Mouse (Mus musculus) neural tube, embryonic 12.5 days (tissue): ENCODE measurements around the gene Map2k5. TPM values are rescaled to one million over a fixed set of nuclear protein-coding genes. Genes with fewer than 3 reads are reported as not detected.

ENCODE experiments used
- ATAC-seq: fragments of 200-750 bp; cut with Nextera tagmentation; 2 replicates; pipeline ENCODE4 v1.8.0; 2017; ENCODE audit warnings: low read depth, mild to moderate bottlenecking, moderate TSS enrichment, moderate library complexity; ENCODE audit not compliant: low FRiP score
- H3K27ac ChIP-seq: fragments of 300-500 bp; sonication (generic); 2 replicates; pipeline ENCODE4 v1.5.1; 2016
- H3K27me3 ChIP-seq: fragments of 300-500 bp; sonication (generic); replicated peaks from 2 replicates; pipeline ENCODE4 v1.6.1; 2016; ENCODE audit warnings: mild to moderate bottlenecking
- H3K36me3 ChIP-seq: fragments of 300-500 bp; sonication (generic); 2 replicates; pipeline ENCODE4 v1.6.1; 2016; ENCODE audit warnings: mild to moderate bottlenecking
- H3K4me1 ChIP-seq: fragments of 300-500 bp; sonication (generic); 2 replicates; pipeline ENCODE4 v1.6.1; 2016
- H3K4me2 ChIP-seq: fragments of 300-500 bp; sonication (generic); replicated peaks from 2 replicates; pipeline ENCODE4 v1.6.1; 2016; ENCODE audit warnings: mild to moderate bottlenecking
- H3K4me3 ChIP-seq: fragments of 300-500 bp; sonication (generic); 2 replicates; pipeline ENCODE4 v1.5.1; 2016
- H3K9ac ChIP-seq: fragments of 300-500 bp; sonication (generic); 2 replicates; pipeline ENCODE4 v1.6.1; 2016; ENCODE audit warnings: mild to moderate bottlenecking
- H3K9me3 ChIP-seq: fragments of 300-500 bp; sonication (generic); 2 replicates; pipeline ENCODE4 v1.6.1; 2016; ENCODE audit warnings: mild to moderate bottlenecking
- WGBS: fragments of 180-500 bp; shearing (Covaris S2); methylation state at CpG from one replicate; pipeline ENCODE4 v1.1.7; 2016; 5-methylcytosine and 5-hydroxymethylcytosine counted together
- polyA plus RNA-seq: library from polyadenylated mRNA; unstranded; fragments of >200 nt; fragmentation: Nextera tagmentation; extraction: Ambion mirVana; gene quantifications from 2 replicates; pipeline ENCODE4 v1.2.1, GENCODE M21; 2016

Gene Map2k5
- polyA plus RNA-seq, 1 experiment from 2014 or later: 45.9 TPM

- Histone ChIP-seq H3K27me3 (no peaks in the 10 kb centered on the region), H3K4me1 (peaks cover 15% of the 10 kb centered on the region; the same call in 1 of the 2 replicates), H3K4me2 (no peak overlapping the region), H3K9me3 (no peaks in the 10 kb centered on the region), H3K36me3 (peaks cover 20% of the 10 kb centered on the region), H3K4me3 (no peak overlapping the region), H3K27ac (0 out of 2 replicates have a peak overlapping the region, but pooled peaks have one; percentile 7), H3K9ac (no peak overlapping the region)
- no peak for ATAC-seq
- 65% methylated on average over 6 of the region's 6 CpGs for WGBS
Observed at GRCm38 (mm10) chr9:63338716-63339115, 39.0 kb downstream of the Map2k5 start.

DNA sequence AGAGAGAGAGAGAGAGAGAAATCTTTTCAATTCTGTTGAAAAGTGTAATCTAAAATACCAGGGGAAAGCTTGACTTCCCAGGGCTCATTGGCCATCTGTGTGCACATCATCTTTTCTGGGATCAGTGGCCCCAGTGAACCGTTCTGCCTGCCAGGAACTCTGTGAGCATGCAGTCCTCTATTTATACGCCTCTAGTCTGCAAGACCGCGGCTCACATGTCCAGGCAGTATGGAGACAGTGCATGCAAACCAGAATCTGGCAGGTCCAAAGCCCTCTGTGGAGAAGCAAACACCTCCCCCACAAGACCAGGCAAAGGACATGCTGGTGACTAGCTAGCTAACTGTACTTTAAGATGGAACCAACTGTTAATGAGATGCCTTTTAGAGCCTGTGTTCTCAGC lies 41.9 kb downstream of the Map2k5 start:
- Histone ChIP-seq H3K9ac (no peak overlapping the region), H3K4me3 (no peak overlapping the region), H3K4me1 (peaks cover 15% of the 10 kb centered on the region; the same call in 1 of the 2 replicates), H3K27ac (no peak overlapping the region), H3K9me3 (no peaks in the 10 kb centered on the region), H3K36me3 (peaks cover 25% of the 10 kb centered on the region), H3K27me3 (no peaks in the 10 kb centered on the region), H3K4me2 (no peak overlapping the region)
- no peak for ATAC-seq
- WGBS: 93% methylated on average over 4 of the region's 4 CpGs

GRCm38 (mm10) chr9:63333074-63333473 lies 44.6 kb downstream of the Map2k5 start:
- 95% methylated on average over 2 of the region's 2 CpGs for WGBS
- Histone ChIP-seq H3K27me3 (no peaks in the 10 kb centered on the region), H3K9ac (no peak overlapping the region), H3K4me2 (no peak overlapping the region), H3K36me3 (peaks cover 25% of the 10 kb centered on the region), H3K27ac (no peak overlapping the region), H3K4me1 (no peaks in the 10 kb centered on the region), H3K4me3 (no peak overlapping the region), H3K9me3 (no peaks in the 10 kb centered on the region)
- ATAC-seq: no peak

DNA sequence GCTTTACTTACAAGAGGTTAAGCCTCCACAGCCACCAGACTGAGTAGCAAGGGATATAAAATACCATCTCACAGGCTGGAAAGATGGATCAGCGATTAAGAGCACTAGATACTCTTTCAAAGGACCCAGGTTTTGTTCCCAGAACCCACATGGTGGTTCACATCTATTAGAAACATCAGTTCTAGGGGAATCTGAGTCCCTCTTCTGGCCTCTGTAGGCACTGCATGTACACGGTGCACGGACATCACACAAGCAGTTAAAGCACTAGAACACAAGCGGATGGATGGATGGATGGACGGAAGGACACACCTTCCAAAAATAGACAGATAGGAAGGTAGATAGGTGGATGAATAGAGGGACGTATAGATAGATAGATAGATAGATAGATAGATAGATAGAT lies 46.5 kb downstream of the Map2k5 start:
- WGBS: 97% methylated on average over 6 of the region's 6 CpGs

GRCm38 (mm10) chr9:63328958-63329685 lies 48.6 kb downstream of the Map2k5 start:
- ATAC-seq: no peak
- no peak overlapping the region for H3K27ac ChIP-seq
- no peak overlapping the region for H3K9ac ChIP-seq
- no peak overlapping the region for H3K4me2 ChIP-seq
- H3K27me3 ChIP-seq: no peaks in the 10 kb centered on the region
- H3K36me3 ChIP-seq: peaks cover 15% of the 10 kb centered on the region
- H3K4me1 ChIP-seq: no peaks in the 10 kb centered on the region
- WGBS: 60% methylated on average over 15 of the region's 15 CpGs
- no peaks in the 10 kb centered on the region for H3K9me3 ChIP-seq
- no peak overlapping the region for H3K4me3 ChIP-seq

More for the DNA sequence above, 46.5 kb downstream of the Map2k5 start:
- ATAC-seq: no peak
- H3K9ac ChIP-seq: no peak overlapping the region
- no peaks in the 10 kb centered on the region for H3K9me3 ChIP-seq
- H3K36me3 ChIP-seq: peaks cover 19% of the 10 kb centered on the region
- H3K4me3 ChIP-seq: no peak overlapping the region
- H3K4me2 ChIP-seq: no peak overlapping the region
- H3K27me3 ChIP-seq: no peaks in the 10 kb centered on the region
- H3K4me1 ChIP-seq: no peaks in the 10 kb centered on the region
- H3K27ac ChIP-seq: no peak overlapping the region

GRCm38 (mm10) chr9:63315231-63315630 lies 62.5 kb downstream of the Map2k5 start:
- Histone ChIP-seq H3K9me3 (no peaks in the 10 kb centered on the region), H3K9ac (no peak overlapping the region), H3K36me3 (peaks cover 4% of the 10 kb centered on the region; the same call in 1 of the 2 replicates), H3K4me3 (no peak overlapping the region), H3K27me3 (no peaks in the 10 kb centered on the region), H3K27ac (no peak overlapping the region), H3K4me2 (no peak overlapping the region), H3K4me1 (no peaks in the 10 kb centered on the region)
- no peak for ATAC-seq

DNA sequence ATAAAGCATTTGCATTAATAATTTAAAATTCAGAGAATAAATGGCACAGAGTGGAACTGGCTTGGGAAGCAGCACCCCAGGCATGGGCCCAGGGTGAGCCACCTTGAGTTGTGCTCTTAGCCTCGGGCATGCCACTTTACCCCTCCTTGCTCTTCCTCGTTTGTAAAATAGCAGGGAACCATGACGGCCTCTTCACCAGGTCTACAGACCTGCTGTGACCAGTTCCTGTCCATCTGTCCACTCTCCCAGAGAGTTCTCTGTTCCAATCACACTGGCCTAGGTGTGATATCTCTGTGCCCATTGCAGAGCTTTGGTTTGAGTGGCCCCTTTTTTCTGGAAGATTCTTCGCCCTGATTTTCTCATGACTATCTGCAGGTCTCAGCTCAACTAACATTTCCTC lies 63.6 kb downstream of the Map2k5 start:
- Histone ChIP-seq H3K27ac (no peak overlapping the region), H3K4me2 (no peak overlapping the region), H3K4me1 (peaks cover 5% of the 10 kb centered on the region), H3K36me3 (no peaks in the 10 kb centered on the region), H3K4me3 (no peak overlapping the region), H3K27me3 (no peaks in the 10 kb centered on the region), H3K9ac (no peak overlapping the region), H3K9me3 (no peaks in the 10 kb centered on the region)
- no peak for ATAC-seq
- WGBS: 75% methylated on average over 4 of the region's 4 CpGs

DNA sequence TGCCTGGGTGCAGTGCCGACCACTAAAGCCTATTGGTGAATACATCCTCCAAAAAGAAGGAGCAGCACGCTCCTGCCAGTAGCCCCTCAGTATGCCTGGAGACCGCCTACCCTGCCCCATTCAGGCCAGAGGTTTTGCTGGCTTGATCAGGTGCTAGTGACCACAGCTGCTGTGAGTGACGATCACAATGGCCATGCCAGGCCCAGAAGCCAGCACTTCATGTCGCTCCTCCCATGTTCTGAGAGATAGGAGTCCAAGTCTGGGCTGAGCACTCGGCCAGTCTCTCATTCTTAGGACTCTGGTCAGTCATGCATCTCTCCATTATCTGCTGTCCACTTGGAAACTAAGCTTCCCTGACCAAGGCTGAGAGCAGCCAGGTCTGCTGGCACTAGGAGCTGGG lies 67.7 kb downstream of the Map2k5 start:
- H3K27ac ChIP-seq: no peak overlapping the region
- no peaks in the 10 kb centered on the region for H3K27me3 ChIP-seq
- peaks cover 3% of the 10 kb centered on the region; the same call in 1 of the 2 replicates for H3K36me3 ChIP-seq
- no peak for ATAC-seq
- H3K4me1 ChIP-seq: peaks cover 15% of the 10 kb centered on the region
- no peak overlapping the region for H3K9ac ChIP-seq
- no peaks in the 10 kb centered on the region for H3K9me3 ChIP-seq
- no peak overlapping the region for H3K4me2 ChIP-seq
- no peak overlapping the region for H3K4me3 ChIP-seq
- 87% methylated on average over 6 of the region's 6 CpGs for WGBS

GRCm38 (mm10) chr9:63309008-63309407 lies 68.7 kb downstream of the Map2k5 start:
- Histone ChIP-seq H3K27me3 (no peaks in the 10 kb centered on the region), H3K27ac (no peak overlapping the region), H3K36me3 (peaks cover 3% of the 10 kb centered on the region; the same call in 1 of the 2 replicates), H3K4me3 (no peak overlapping the region), H3K9me3 (no peaks in the 10 kb centered on the region), H3K4me1 (peaks cover 15% of the 10 kb centered on the region), H3K9ac (no peak overlapping the region), H3K4me2 (no peak overlapping the region)
- no peak for ATAC-seq
- WGBS: 34% methylated on average over 5 of the region's 5 CpGs

- Histone ChIP-seq H3K36me3 (peaks cover 3% of the 10 kb centered on the region; the same call in 1 of the 2 replicates), H3K4me2 (no peak overlapping the region), H3K27me3 (no peaks in the 10 kb centered on the region), H3K9me3 (no peaks in the 10 kb centered on the region), H3K4me3 (no peak overlapping the region), H3K27ac (no peak overlapping the region), H3K4me1 (peaks cover 15% of the 10 kb centered on the region), H3K9ac (no peak overlapping the region)
- ATAC-seq: no peak
- 61% methylated on average over 4 of the region's 4 CpGs for WGBS
Observed at GRCm38 (mm10) chr9:63308441-63308840, 69.3 kb downstream of the Map2k5 start.

GRCm38 (mm10) chr9:63302511-63302910 lies 75.2 kb downstream of the Map2k5 start:
- Histone ChIP-seq H3K4me2 (no peak overlapping the region), H3K9me3 (no peaks in the 10 kb centered on the region), H3K9ac (no peak overlapping the region), H3K27me3 (no peaks in the 10 kb centered on the region), H3K4me1 (no peaks in the 10 kb centered on the region), H3K36me3 (peaks cover 3% of the 10 kb centered on the region; the same call in 1 of the 2 replicates), H3K4me3 (no peak overlapping the region), H3K27ac (no peak overlapping the region)
- no peak for ATAC-seq
- WGBS: 88% methylated on average over 4 of the region's 4 CpGs

DNA sequence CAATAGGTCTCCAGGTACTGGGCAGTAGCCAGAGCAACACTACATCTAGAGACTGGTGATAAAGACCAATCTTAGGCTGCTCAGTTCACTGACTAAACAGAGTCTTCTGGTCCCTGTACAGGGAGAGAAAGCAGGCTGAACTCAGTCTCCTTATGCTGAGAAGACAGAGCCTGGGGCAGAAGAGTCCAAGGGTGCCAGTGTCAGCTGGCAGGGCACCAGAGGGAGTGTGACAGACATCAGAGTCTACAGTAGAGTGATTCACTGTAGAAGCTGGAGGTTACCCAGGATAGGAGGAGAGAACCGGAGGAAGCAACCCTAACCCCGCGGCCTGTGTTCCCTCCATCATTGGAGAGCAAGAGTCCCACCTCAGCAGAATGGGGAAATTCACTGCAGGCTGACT lies 79.0 kb downstream of the Map2k5 start:
- Histone ChIP-seq H3K4me3 (no peak overlapping the region), H3K4me1 (peaks cover 18% of the 10 kb centered on the region; the same call in 1 of the 2 replicates), H3K36me3 (no peaks in the 10 kb centered on the region), H3K9me3 (no peaks in the 10 kb centered on the region), H3K27ac (no peak overlapping the region), H3K27me3 (no peaks in the 10 kb centered on the region), H3K9ac (no peak overlapping the region), H3K4me2 (no peak overlapping the region)
- WGBS: 98% methylated on average over 3 of the region's 3 CpGs
- ATAC-seq: no peak

DNA sequence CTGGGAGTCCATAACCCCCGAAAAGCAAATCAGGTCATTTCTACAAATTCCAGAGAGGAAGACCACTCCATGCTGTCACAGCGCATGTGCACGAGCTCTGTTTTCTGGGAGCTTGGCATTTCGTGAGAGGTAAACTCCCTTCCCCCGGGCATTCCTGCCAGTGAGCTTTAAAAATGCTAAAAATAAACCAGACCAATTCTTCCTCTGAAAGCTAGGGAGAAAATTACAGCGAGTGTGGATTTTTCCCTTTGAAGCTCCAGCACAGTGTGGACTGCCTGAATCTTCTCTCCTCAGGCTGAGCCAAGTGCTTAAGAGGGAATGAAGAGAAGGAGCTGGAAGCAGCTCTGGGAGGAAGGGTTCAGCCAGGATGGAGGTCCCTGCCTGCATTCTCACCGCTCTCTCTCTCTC lies 82.1 kb downstream of the Map2k5 start:
- ATAC-seq: no peak
- no peak overlapping the region for H3K9ac ChIP-seq
- no peak overlapping the region for H3K4me3 ChIP-seq
- WGBS: 68% methylated on average over 7 of the region's 7 CpGs
- H3K9me3 ChIP-seq: no peaks in the 10 kb centered on the region
- H3K4me1 ChIP-seq: peaks cover 18% of the 10 kb centered on the region; the same call in 1 of the 2 replicates
- no peak overlapping the region for H3K4me2 ChIP-seq
- no peaks in the 10 kb centered on the region for H3K27me3 ChIP-seq
- H3K27ac ChIP-seq: no peak overlapping the region
- H3K36me3 ChIP-seq: peaks cover 8% of the 10 kb centered on the region; the same call in 1 of the 2 replicates
